Mouse (Mus musculus) erythroblast, embryonic 14.5 days (primary cell): ENCODE results near the gene Klhl20. TPM values are rescaled to one million over a fixed set of nuclear protein-coding genes. Genes with fewer than 3 reads are reported as not detected.

Experiments
- H3K27me3 ChIP-seq: 2 replicates; pipeline ENCODE4 v1.6.1; 2012; ENCODE audit warnings: inconsistent platforms; ENCODE audit not compliant: control insufficient read depth
- H3K36me3 ChIP-seq: 2 replicates; pipeline ENCODE4 v1.6.1; 2012; ENCODE audit warnings: mild to moderate bottlenecking, inconsistent platforms; ENCODE audit not compliant: control insufficient read depth
- H3K4me1 ChIP-seq: 2 replicates; pipeline ENCODE4 v1.6.1; 2012; ENCODE audit warnings: inconsistent platforms; ENCODE audit not compliant: control insufficient read depth
- H3K4me3 ChIP-seq: replicated peaks from 2 replicates; pipeline ENCODE3; 2012; ENCODE audit warnings: moderate library complexity, mild to moderate bottlenecking, inconsistent platforms
- H3K9me3 ChIP-seq: 2 replicates; pipeline ENCODE4 v1.6.1; 2012; ENCODE audit warnings: low read length, inconsistent platforms, mixed read lengths; ENCODE audit not compliant: control insufficient read depth
- GATA1 ChIP-seq: IDR thresholded peaks from 2 replicates; pipeline ENCODE4 v1.6.1; 2012; ENCODE audit warnings: low read length, inconsistent platforms, mixed read lengths
- TAL1 ChIP-seq: IDR thresholded peaks from 3 replicates; pipeline ENCODE4 v1.6.1; 2012; ENCODE audit warnings: low read length, inconsistent platforms, mixed read lengths
- polyA plus RNA-seq: library from polyadenylated mRNA; stranded (reverse); fragments of >175 nt; gene quantifications from 2 replicates; pipeline ENCODE4 v1.2.3, GENCODE M21; 2012

Klhl20 gene
- polyA plus RNA-seq, 1 experiment: 0.02 TPM

GRCm38 (mm10) chr1:161040855-161041254 lies 90.5 kb downstream of the Klhl20 start:
- Histone ChIP-seq H3K4me1 (peaks cover 35% of the 10 kb centered on the region), H3K36me3 (peaks cover 96% of the 10 kb centered on the region), H3K27me3 (no peaks in the 10 kb centered on the region), H3K9me3 (no peaks in the 10 kb centered on the region), H3K4me3 (no peak overlapping the region)
- TF ChIP-seq GATA1 (no peak), TAL1 (no peak)

- no peak overlapping the region for H3K4me3 ChIP-seq
- H3K27me3 ChIP-seq: no peaks in the 10 kb centered on the region
- TF ChIP-seq GATA1 (no peak), TAL1 (no peak)
- H3K4me1 ChIP-seq: peaks cover 38% of the 10 kb centered on the region
- peaks cover 96% of the 10 kb centered on the region for H3K36me3 ChIP-seq
- no peaks in the 10 kb centered on the region for H3K9me3 ChIP-seq
Measured at GRCm38 (mm10) chr1:161040426-161040770, 90.9 kb downstream of the Klhl20 start.

- TF ChIP-seq GATA1: no peak
- no peak for TF ChIP-seq TAL1
Measured at GRCm38 (mm10) chr1:161039741-161040425, 91.4 kb downstream of the Klhl20 start.

GRCm38 (mm10) chr1:161038968-161039721 lies 92.2 kb downstream of the Klhl20 start:
- TF ChIP-seq GATA1 (no peak), TAL1 (no peak)
- Histone ChIP-seq H3K9me3 (no peaks in the 10 kb centered on the region), H3K4me3 (no peak overlapping the region), H3K27me3 (no peaks in the 10 kb centered on the region), H3K36me3 (peaks cover 88% of the 10 kb centered on the region), H3K4me1 (peaks cover 46% of the 10 kb centered on the region)

More at GRCm38 (mm10) chr1:161039741-161040425, 91.4 kb downstream of the Klhl20 start:
- peaks cover 94% of the 10 kb centered on the region for H3K36me3 ChIP-seq
- no peaks in the 10 kb centered on the region for H3K9me3 ChIP-seq
- H3K4me3 ChIP-seq: no peak overlapping the region
- H3K4me1 ChIP-seq: peaks cover 41% of the 10 kb centered on the region
- H3K27me3 ChIP-seq: no peaks in the 10 kb centered on the region

Other genes starting within 250 kb of the Klhl20 start
- gene Rc3h1, start 225.1 kb downstream of the Klhl20 start, polyA plus RNA-seq: 0.10 and 0.13 TPM in 2 replicates
- 1.0 and 2.2 TPM in 2 replicates for gene Serpinc1, start 152.9 kb downstream of the Klhl20 start, polyA plus RNA-seq
- gene Zbtb37, start 96.7 kb downstream of the Klhl20 start, polyA plus RNA-seq: 0.01 TPM in 1 of 2 replicates, not detected in the other
- gene Dars2, start 60.9 kb downstream of the Klhl20 start, polyA plus RNA-seq: 0.21 and 0.47 TPM in 2 replicates
- gene Cenpl, start 60.8 kb downstream of the Klhl20 start, polyA plus RNA-seq: 3.6 and 5.0 TPM in 2 replicates
- not detected in 2 replicates for gene Ankrd45, start 11.2 kb upstream of the Klhl20 start, polyA plus RNA-seq
- gene Tex50, start 27.8 kb upstream of the Klhl20 start, polyA plus RNA-seq: not detected in 2 replicates
- 1.5 and 1.8 TPM in 2 replicates for gene Prdx6, start 119.7 kb upstream of the Klhl20 start, polyA plus RNA-seq